Mouse (Mus musculus): ENCODE results near the gene Slc6a4. TPM values are rescaled to one million over a fixed set of nuclear protein-coding genes. Genes with fewer than 3 reads are reported as not detected.

Slc6a4 gene
- polyA plus RNA-seq, 1 experiment from 2014 or later, result 2.0 TPM

- no peaks in the 10 kb centered on the region for H3K27me3 ChIP-seq (ENCODE audit: insufficient read depth, low read length)
- H3K27ac ChIP-seq (ENCODE audit: low read depth), result no peak overlapping the region
- H3K4me2 ChIP-seq (ENCODE audit: low read depth, low read length), result no peak overlapping the region
- H3K36me3 ChIP-seq (replicated peaks; ENCODE audit: insufficient read depth, low read length), result peaks cover 6% of the 10 kb centered on the region; the same call in 1 of the 2 replicates
- TF ChIP-seq CTCF (IDR thresholded peaks at IDR 0.05; ENCODE audit: low read depth) (no peak), EP300 (IDR thresholded peaks at IDR 0.05; ENCODE audit: low read depth) (no peak)
- H3K4me1 ChIP-seq (ENCODE audit: insufficient read depth), result peaks cover 8% of the 10 kb centered on the region
- no peak overlapping the region for H3K9ac ChIP-seq (replicated peaks)
- DNase-seq (no peak), ATAC-seq (no peak)
- no peak overlapping the region for H3K4me3 ChIP-seq (ENCODE audit: low read depth, low read length)
- 91% methylated on average over 1 of the region's 1 CpGs for WGBS (ENCODE audit: insufficient replicate concordance)
- H3K9me3 ChIP-seq (ENCODE audit: low read length), result no peaks in the 10 kb centered on the region
Measured at GRCm38 (mm10) chr11:77079361-77079760, 81.0 kb downstream of the Slc6a4 start.

MicroRNA genes within 50 kb of the gene (microRNA counts, 519-probe panel; counts per million panel counts)
- microRNA mmu-miR-423-3p (3,836 counts per million, percentile 42 among the panel's probes with 10 or more counts), microRNA mmu-miR-423-5p (3,836 counts per million, percentile 42 among the panel's probes with 10 or more counts)

Small RNA genes within 50 kb of the gene (microRNA-seq; reads per million reads assigned to microRNA genes)
- 6,457 reads per million, percentile 89 among the genes with 10 or more reads in this experiment for gene Mir423

Other genes with a start within 250 kb of the Slc6a4 start
- gene Gosr1, start 235.0 kb upstream of the Slc6a4 start, polyA plus RNA-seq (2015; fragmentation: Nextera tagmentation; extraction: Ambion mirVana), result 10.1 and 12.9 TPM in 2 replicates
- gene Cpd, start 151.6 kb upstream of the Slc6a4 start, polyA plus RNA-seq (2015; fragmentation: Nextera tagmentation; extraction: Ambion mirVana), result 3.3 and 3.7 TPM in 2 replicates
- gene Tmigd1, start 96.4 kb upstream of the Slc6a4 start, polyA plus RNA-seq (2015; fragmentation: Nextera tagmentation; extraction: Ambion mirVana), result 0.11 TPM in 1 of 2 replicates, not detected in the other
- 34.2 and 34.6 TPM in 2 replicates for gene Blmh, start 73.8 kb upstream of the Slc6a4 start, polyA plus RNA-seq (2015; fragmentation: Nextera tagmentation; extraction: Ambion mirVana)
- 33.9 and 34.3 TPM in 2 replicates for gene Nsrp1, start 79.8 kb downstream of the Slc6a4 start, polyA plus RNA-seq (2015; fragmentation: Nextera tagmentation; extraction: Ambion mirVana)
- 0.07 and 0.16 TPM in 2 replicates for gene Efcab5, start 190.4 kb downstream of the Slc6a4 start, polyA plus RNA-seq (2015; fragmentation: Nextera tagmentation; extraction: Ambion mirVana)
- gene Ssh2, start 217.7 kb downstream of the Slc6a4 start, polyA plus RNA-seq (2015; fragmentation: Nextera tagmentation; extraction: Ambion mirVana), result 3.7 and 4.4 TPM in 2 replicates